Mouse (Mus musculus) midbrain, embryonic 12.5 days (tissue): Measurements from ENCODE around the gene Atxn7. TPM values are rescaled to one million over a fixed set of nuclear protein-coding genes. Genes with fewer than 3 reads are reported as not detected.
A peak's percentile ranks its signal among the peaks of the same experiment; 100 is the strongest.

Experiments
- ATAC-seq: fragments of 200-750 bp; cut with Nextera tagmentation; 2 replicates; pipeline ENCODE4 v1.8.0; 2017; ENCODE audit warnings: low read depth, moderate TSS enrichment, moderate library complexity; ENCODE audit not compliant: low FRiP score
- H3K27ac ChIP-seq: fragments of 300-500 bp; sonication (generic); replicated peaks from 2 replicates; pipeline ENCODE4 v1.5.1; 2016; ENCODE audit warnings: mild to moderate bottlenecking
- H3K27me3 ChIP-seq: fragments of 300-500 bp; sonication (generic); 2 replicates; pipeline ENCODE4 v1.6.1; 2016; ENCODE audit warnings: mild to moderate bottlenecking
- H3K36me3 ChIP-seq: fragments of 300-500 bp; sonication (generic); 2 replicates; pipeline ENCODE4 v1.6.1; 2016
- H3K4me1 ChIP-seq: fragments of 300-500 bp; sonication (generic); 2 replicates; pipeline ENCODE4 v1.6.1; 2016
- H3K4me2 ChIP-seq: fragments of 300-500 bp; sonication (generic); replicated peaks from 2 replicates; pipeline ENCODE4 v1.6.1; 2016; ENCODE audit warnings: mild to moderate bottlenecking, moderate library complexity
- H3K4me3 ChIP-seq: fragments of 300-500 bp; sonication (generic); 2 replicates; pipeline ENCODE4 v1.5.1; 2016; ENCODE audit warnings: mild to moderate bottlenecking
- H3K9ac ChIP-seq: fragments of 300-500 bp; sonication (generic); replicated peaks from 2 replicates; pipeline ENCODE4 v1.6.1; 2016; ENCODE audit warnings: mild to moderate bottlenecking, moderate library complexity
- H3K9me3 ChIP-seq: fragments of 300-500 bp; sonication (generic); 2 replicates; pipeline ENCODE4 v1.6.1; 2016; ENCODE audit warnings: mild to moderate bottlenecking
- WGBS: fragments of 180-500 bp; shearing (Covaris S2); methylation state at CpG from one replicate; pipeline ENCODE4 v1.1.7; 2016; 5-methylcytosine and 5-hydroxymethylcytosine counted together
- polyA plus RNA-seq: library from polyadenylated mRNA; unstranded; fragments of >200 nt; fragmentation: Nextera tagmentation; extraction: Ambion mirVana; gene quantifications from 2 replicates; pipeline ENCODE4 v1.2.1, GENCODE M21; 2016

Gene Atxn7
- polyA plus RNA-seq, 1 experiment from 2014 or later, result 5.4 TPM

GRCm38 (mm10) chr14:14100773-14101280, 139.6 kb downstream of the Atxn7 start:
- Histone ChIP-seq H3K36me3 (peaks cover 49% of the 10 kb centered on the region), H3K4me3 (no peak overlapping the region), H3K27me3 (no peaks in the 10 kb centered on the region), H3K4me1 (no peaks in the 10 kb centered on the region), H3K9ac (no peak overlapping the region), H3K4me2 (no peak overlapping the region), H3K27ac (no peak overlapping the region), H3K9me3 (no peaks in the 10 kb centered on the region)
- WGBS, result 88% methylated on average over 8 of the region's 8 CpGs
- ATAC-seq, result no peak

- WGBS, result 94% methylated on average over 9 of the region's 9 CpGs
- H3K9ac ChIP-seq, result no peak overlapping the region
- no peak overlapping the region for H3K4me2 ChIP-seq
- H3K9me3 ChIP-seq, result no peaks in the 10 kb centered on the region
- no peak for ATAC-seq
- H3K4me3 ChIP-seq, result no peak overlapping the region
- no peaks in the 10 kb centered on the region for H3K4me1 ChIP-seq
- no peaks in the 10 kb centered on the region for H3K27me3 ChIP-seq
- H3K27ac ChIP-seq, result no peak overlapping the region
- peaks cover 44% of the 10 kb centered on the region for H3K36me3 ChIP-seq
Observed at GRCm38 (mm10) chr14:14101296-14101695, 140.1 kb downstream of the Atxn7 start.

- no peak overlapping the region for H3K4me3 ChIP-seq
- H3K4me1 ChIP-seq, result no peaks in the 10 kb centered on the region
- peaks cover 37% of the 10 kb centered on the region for H3K36me3 ChIP-seq
- H3K9ac ChIP-seq, result no peak overlapping the region
- H3K4me2 ChIP-seq, result no peak overlapping the region
- WGBS, result 79% methylated on average over 13 of the region's 13 CpGs
- no peaks in the 10 kb centered on the region for H3K9me3 ChIP-seq
- no peak overlapping the region for H3K27ac ChIP-seq
- no peak for ATAC-seq
- no peaks in the 10 kb centered on the region for H3K27me3 ChIP-seq
Observed at GRCm38 (mm10) chr14:14104213-14104929, 143.1 kb downstream of the Atxn7 start.

- H3K27me3 ChIP-seq, result no peaks in the 10 kb centered on the region
- H3K36me3 ChIP-seq, result peaks cover 34% of the 10 kb centered on the region
- no peak overlapping the region for H3K27ac ChIP-seq
- no peak overlapping the region for H3K9ac ChIP-seq
- no peak for ATAC-seq
- H3K4me3 ChIP-seq, result no peak overlapping the region
- no peak overlapping the region for H3K4me2 ChIP-seq
- WGBS, result 87% methylated on average over 2 of the region's 2 CpGs
- no peaks in the 10 kb centered on the region for H3K4me1 ChIP-seq
- H3K9me3 ChIP-seq, result no peaks in the 10 kb centered on the region
Observed at GRCm38 (mm10) chr14:14104930-14105318, 143.7 kb downstream of the Atxn7 start.

GRCm38 (mm10) chr14:14110710-14111109, 149.5 kb downstream of the Atxn7 start:
- no peaks in the 10 kb centered on the region for H3K27me3 ChIP-seq
- no peak overlapping the region for H3K4me3 ChIP-seq
- H3K9me3 ChIP-seq, result no peaks in the 10 kb centered on the region
- no peak overlapping the region for H3K27ac ChIP-seq
- 76% methylated on average over 4 of the region's 4 CpGs for WGBS
- H3K36me3 ChIP-seq, result peaks cover 54% of the 10 kb centered on the region
- no peak overlapping the region for H3K4me2 ChIP-seq
- no peak for ATAC-seq
- no peak overlapping the region for H3K9ac ChIP-seq
- H3K4me1 ChIP-seq, result no peaks in the 10 kb centered on the region

GRCm38 (mm10) chr14:14120230-14121096, 159.2 kb downstream of the Atxn7 start, which contains the start of gene Psmd6:
Gene Psmd6 (minus strand): TSS chr14:14120984.
- no peaks in the 10 kb centered on the region for H3K27me3 ChIP-seq
- peaks cover 35% of the 10 kb centered on the region for H3K36me3 ChIP-seq
- H3K4me3 ChIP-seq, result peak within 1 kb of the TSS; percentile 96
- ATAC-seq, result peak; percentile 97
- H3K27ac ChIP-seq, result peak within 1 kb of the TSS; percentile 79
- peak within 1 kb of the TSS; percentile 95 for H3K4me2 ChIP-seq
- H3K4me1 ChIP-seq, result peaks cover 14% of the 10 kb centered on the region
- WGBS, result 1% methylated on average over 68 of the region's 68 CpGs
- no peaks in the 10 kb centered on the region for H3K9me3 ChIP-seq
- H3K9ac ChIP-seq, result peak within 1 kb of the TSS; percentile 93

Other genes with a start within 250 kb of the Atxn7 start
- gene Gm281, start 47.0 kb upstream of the Atxn7 start, polyA plus RNA-seq, result not detected in 2 replicates
- gene Thoc7, start 412 bp downstream of the Atxn7 start, polyA plus RNA-seq, result 201 and 207 TPM in 2 replicates
- 289 and 291 TPM in 2 replicates for gene Psmd6, start 159.5 kb downstream of the Atxn7 start, polyA plus RNA-seq
- gene Olfr720, start 225.4 kb downstream of the Atxn7 start, polyA plus RNA-seq, result not detected in 2 replicates